Mouse (Mus musculus) forebrain, embryonic 16.5 days (tissue): ENCODE measurements around the gene Tex14. TPM values are rescaled to one million over a fixed set of nuclear protein-coding genes. Genes with fewer than 3 reads are reported as not detected.

ENCODE experiments used
- ATAC-seq: fragments of 200-750 bp; cut with Nextera tagmentation; 2 replicates; pipeline ENCODE4 v1.8.0; 2017; ENCODE audit warnings: mild to moderate bottlenecking, moderate library complexity
- H3K27ac ChIP-seq: fragments of 300-500 bp; sonication (generic); 2 replicates; pipeline ENCODE4 v1.5.1; 2014; ENCODE audit warnings: low read length, control low read depth
- H3K27me3 ChIP-seq: fragments of 300-500 bp; sonication (generic); replicated peaks from 2 replicates; pipeline ENCODE4 v1.6.1; 2014; ENCODE audit warnings: low read length; ENCODE audit not compliant: control insufficient read depth, insufficient read depth
- H3K36me3 ChIP-seq: fragments of 300-500 bp; sonication (generic); 2 replicates; pipeline ENCODE4 v1.6.1; 2014; ENCODE audit not compliant: control insufficient read depth, insufficient read depth
- H3K4me1 ChIP-seq: fragments of 300-500 bp; sonication (generic); replicated peaks from 2 replicates; pipeline ENCODE4 v1.6.1; 2014; ENCODE audit warnings: low read length; ENCODE audit not compliant: control insufficient read depth, insufficient read depth
- H3K4me2 ChIP-seq: fragments of 300-500 bp; sonication (generic); 2 replicates; pipeline ENCODE4 v1.6.1; 2014; ENCODE audit warnings: mild to moderate bottlenecking, low read length, control low read depth
- H3K4me3 ChIP-seq: fragments of 300-500 bp; sonication (generic); replicated peaks from 2 replicates; pipeline ENCODE4 v1.5.1; 2014; ENCODE audit warnings: mild to moderate bottlenecking, low read length, control low read depth
- H3K9ac ChIP-seq: fragments of 300-500 bp; sonication (generic); replicated peaks from 2 replicates; pipeline ENCODE4 v1.6.1; 2014; ENCODE audit warnings: low read depth, low read length, control low read depth
- H3K9me3 ChIP-seq: fragments of 300-500 bp; sonication (generic); 2 replicates; pipeline ENCODE4 v1.6.1; 2016; ENCODE audit warnings: low read length; ENCODE audit not compliant: control insufficient read depth
- WGBS: fragments of 180-500 bp; shearing (Covaris S2); extraction: QIAGEN DNeasy Blood & Tissue Kit; methylation state at CpG from one replicate; pipeline ENCODE4 v1.1.7; 2014; 5-methylcytosine and 5-hydroxymethylcytosine counted together
- polyA plus RNA-seq: library from polyadenylated mRNA; unstranded; fragments of >200 nt; fragmentation: Nextera tagmentation; extraction: Ambion mirVana; gene quantifications from 2 replicates; pipeline ENCODE4 v1.2.1, GENCODE M21; 2015

Tex14 gene
- polyA plus RNA-seq, 1 experiment from 2014 or later, result 0.63 TPM

DNA sequence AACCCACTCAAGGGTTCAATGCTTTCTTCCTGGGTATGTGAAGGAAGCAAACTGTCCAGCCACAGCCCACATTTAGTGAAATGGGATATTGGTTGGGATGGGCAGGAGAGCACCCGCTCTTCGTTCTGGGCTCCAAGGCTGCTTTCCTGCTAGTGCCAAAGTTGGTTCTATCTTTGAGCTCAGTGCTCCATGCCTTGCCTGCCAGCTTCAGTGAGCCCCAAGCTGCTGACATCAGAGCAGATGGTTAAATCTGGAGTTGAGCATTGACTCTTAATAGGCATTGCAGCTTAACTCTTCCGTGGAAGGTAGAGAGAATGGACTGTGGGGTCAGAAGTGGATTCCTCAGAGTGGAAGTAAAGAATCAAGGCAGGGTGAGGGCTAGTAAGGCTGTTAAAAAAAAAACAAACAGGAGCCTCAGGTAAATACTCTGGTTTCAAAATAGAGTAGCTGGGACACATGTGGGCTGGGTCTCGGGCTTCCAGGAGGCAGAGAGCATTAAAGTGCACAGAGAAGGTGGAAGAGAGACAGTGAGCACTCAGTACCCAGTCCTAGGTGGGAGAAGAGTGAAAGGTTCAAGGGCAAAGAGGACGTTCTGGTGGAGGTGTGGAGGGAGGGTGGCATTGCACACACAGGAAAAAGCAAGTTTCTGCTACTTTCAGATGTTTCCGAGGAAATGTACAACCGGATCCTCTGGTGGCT lies 163.5 kb downstream of the Tex14 start, which contains the start of gene Sept4:
Gene Sept4 (plus strand): TSS at position 649 of the 699 bp plus-strand sequence.
- Histone ChIP-seq H3K9ac (no peak within 1 kb of the TSS), H3K4me2 (no peak within 1 kb of the TSS), H3K9me3 (no peaks in the 10 kb centered on the region), H3K27me3 (no peaks in the 10 kb centered on the region), H3K36me3 (no peaks in the 10 kb centered on the region), H3K4me1 (no peaks in the 10 kb centered on the region), H3K27ac (no peak within 1 kb of the TSS), H3K4me3 (no peak within 1 kb of the TSS)
- no peak for ATAC-seq
- WGBS, result 83% methylated on average over 7 of the region's 7 CpGs

DNA sequence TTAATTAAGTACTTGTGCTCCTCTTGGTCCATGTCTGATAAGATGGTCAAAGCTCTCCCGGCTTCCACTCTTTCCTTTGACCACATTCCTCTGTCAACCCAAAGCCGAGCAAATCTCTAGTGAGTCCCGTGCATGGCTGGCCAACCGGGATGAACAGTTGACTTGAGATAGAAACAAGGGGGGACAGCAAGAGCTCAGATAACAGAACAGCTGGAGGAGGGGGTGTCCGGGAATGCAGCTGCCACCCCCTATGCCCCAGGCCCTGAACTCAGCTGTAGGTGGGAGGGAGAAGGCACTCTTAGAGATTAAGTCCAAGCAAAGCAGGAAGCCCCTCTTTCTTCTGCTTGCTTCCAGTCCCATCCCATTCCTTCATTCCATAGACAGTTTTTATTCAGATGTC lies 165.9 kb downstream of the Tex14 start:
- 62% methylated on average over 5 of the region's 5 CpGs for WGBS
- H3K9me3 ChIP-seq, result no peaks in the 10 kb centered on the region

GRCm38 (mm10) chr11:87571361-87571950 lies 166.6 kb downstream of the Tex14 start:
- Histone ChIP-seq H3K4me1 (no peaks in the 10 kb centered on the region), H3K9me3 (no peaks in the 10 kb centered on the region), H3K4me3 (no peak overlapping the region), H3K4me2 (no peak overlapping the region), H3K36me3 (no peaks in the 10 kb centered on the region), H3K9ac (no peak overlapping the region), H3K27ac (no peak overlapping the region), H3K27me3 (no peaks in the 10 kb centered on the region)
- WGBS, result 92% methylated on average over 1 of the region's 1 CpGs
- ATAC-seq, result no peak

More for the DNA sequence above, 165.9 kb downstream of the Tex14 start:
- ATAC-seq, result no peak
- H3K4me2 ChIP-seq, result no peak overlapping the region
- no peaks in the 10 kb centered on the region for H3K27me3 ChIP-seq
- H3K27ac ChIP-seq, result no peak overlapping the region
- no peaks in the 10 kb centered on the region for H3K36me3 ChIP-seq
- no peaks in the 10 kb centered on the region for H3K4me1 ChIP-seq
- H3K9ac ChIP-seq, result no peak overlapping the region
- no peak overlapping the region for H3K4me3 ChIP-seq

GRCm38 (mm10) chr11:87573751-87574150 lies 168.9 kb downstream of the Tex14 start:
- WGBS, result 84% methylated on average over 7 of the region's 7 CpGs
- Histone ChIP-seq H3K27me3 (no peaks in the 10 kb centered on the region; the same call in 1 of the 2 replicates), H3K9me3 (no peaks in the 10 kb centered on the region), H3K4me3 (no peak overlapping the region), H3K9ac (no peak overlapping the region), H3K4me1 (peaks cover 12% of the 10 kb centered on the region), H3K4me2 (no peak overlapping the region), H3K36me3 (no peaks in the 10 kb centered on the region), H3K27ac (no peak overlapping the region)
- no peak for ATAC-seq

DNA sequence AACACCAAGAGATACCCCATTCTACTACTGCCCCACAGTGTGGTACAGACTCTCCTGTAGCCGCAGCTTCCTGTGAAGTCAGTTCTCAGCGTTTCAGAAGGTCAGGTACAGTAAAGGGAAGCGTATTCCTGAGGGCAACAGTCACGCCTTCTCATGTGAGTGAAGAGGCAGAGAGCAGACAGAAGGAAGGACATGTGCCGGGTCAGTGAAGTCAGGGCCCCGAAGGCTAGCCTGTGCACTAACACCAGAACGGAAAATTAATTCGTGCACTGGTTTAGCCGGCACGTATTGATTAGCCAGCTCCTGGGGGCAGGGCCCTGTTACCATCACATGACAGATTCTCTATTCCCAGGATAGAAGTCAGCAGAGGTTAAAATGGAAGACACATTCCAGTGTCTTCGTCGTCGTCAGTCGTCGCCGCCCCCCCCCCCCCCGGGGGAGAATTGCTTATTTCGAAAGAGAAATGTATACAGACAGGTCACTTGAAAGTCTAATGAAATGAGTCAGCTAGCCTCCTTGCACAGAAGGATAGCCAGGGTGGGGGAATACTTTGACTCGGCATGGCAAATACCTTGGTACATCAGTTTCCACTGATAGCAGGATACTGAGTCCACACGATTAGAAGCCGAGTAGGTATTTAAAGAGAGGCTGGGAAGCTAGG lies 169.8 kb downstream of the Tex14 start:
- H3K4me1 ChIP-seq, result peaks cover 17% of the 10 kb centered on the region
- no peak overlapping the region for H3K9ac ChIP-seq
- H3K4me3 ChIP-seq, result no peak overlapping the region
- ATAC-seq, result no peak
- no peak overlapping the region for H3K27ac ChIP-seq
- no peaks in the 10 kb centered on the region; the same call in 1 of the 2 replicates for H3K27me3 ChIP-seq
- H3K36me3 ChIP-seq, result no peaks in the 10 kb centered on the region
- H3K4me2 ChIP-seq, result no peak overlapping the region
- 82% methylated on average over 21 of the region's 21 CpGs for WGBS
- H3K9me3 ChIP-seq, result no peaks in the 10 kb centered on the region

- no peaks in the 10 kb centered on the region for H3K9me3 ChIP-seq
- H3K27ac ChIP-seq, result no peak overlapping the region
- peak overlapping the region; percentile 63 for H3K4me3 ChIP-seq
- H3K36me3 ChIP-seq, result no peaks in the 10 kb centered on the region
- H3K9ac ChIP-seq, result peak overlapping the region; percentile 82
- ATAC-seq, result no peak
- peaks cover 17% of the 10 kb centered on the region for H3K4me1 ChIP-seq
- peak overlapping the region; percentile 97 for H3K4me2 ChIP-seq
- WGBS, result 9% methylated on average over 6 of the region's 6 CpGs
- no peaks in the 10 kb centered on the region; the same call in 1 of the 2 replicates for H3K27me3 ChIP-seq
Measured at GRCm38 (mm10) chr11:87577601-87578248, 172.9 kb downstream of the Tex14 start.

DNA sequence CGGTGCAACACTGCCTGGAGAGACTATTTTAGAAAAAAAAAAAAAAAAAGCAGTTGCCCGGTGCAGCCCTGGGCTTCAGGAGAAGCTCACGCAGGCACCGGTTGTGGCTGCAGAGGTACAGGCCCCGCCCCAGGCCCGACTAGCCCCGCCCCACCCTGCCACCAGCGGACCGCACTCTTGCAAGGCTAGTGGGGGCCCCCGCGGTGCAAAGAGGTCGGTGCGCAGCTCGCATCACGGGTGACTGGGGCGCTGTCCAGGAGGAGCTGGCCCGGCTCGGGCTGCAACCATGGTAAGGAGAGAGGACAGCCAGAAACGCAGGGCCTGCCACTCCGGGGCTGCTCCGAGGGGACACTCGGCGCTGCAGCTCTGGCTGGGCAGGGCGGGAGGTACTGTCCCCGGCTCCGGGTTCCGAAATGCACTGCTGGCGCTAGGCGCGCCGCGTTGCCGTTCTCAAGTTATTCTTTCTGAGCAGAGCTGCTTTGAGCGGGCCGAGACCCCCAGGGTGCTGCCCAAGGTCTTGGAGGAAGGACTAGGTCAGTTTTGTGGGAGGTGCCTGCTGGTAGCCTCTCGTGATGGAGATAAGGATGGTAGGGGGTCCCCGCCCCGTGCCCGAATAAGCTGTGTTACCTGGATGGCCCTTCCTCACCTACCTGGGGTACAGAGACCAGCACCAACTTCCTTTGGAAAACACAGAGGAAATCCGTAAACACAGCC lies 173.5 kb downstream of the Tex14 start:
- peak; percentile 74 for ATAC-seq
- H3K4me1 ChIP-seq, result peaks cover 17% of the 10 kb centered on the region
- H3K36me3 ChIP-seq, result no peaks in the 10 kb centered on the region
- H3K9ac ChIP-seq, result peak overlapping the region; percentile 82
- WGBS, result under 1% methylated on average over 40 of the region's 40 CpGs
- no peaks in the 10 kb centered on the region; the same call in 1 of the 2 replicates for H3K27me3 ChIP-seq
- peak overlapping the region; percentile 63 for H3K4me3 ChIP-seq
- no peaks in the 10 kb centered on the region for H3K9me3 ChIP-seq
- peak overlapping the region; percentile 97 for H3K4me2 ChIP-seq
- peak overlapping the region; percentile 6 for H3K27ac ChIP-seq

DNA sequence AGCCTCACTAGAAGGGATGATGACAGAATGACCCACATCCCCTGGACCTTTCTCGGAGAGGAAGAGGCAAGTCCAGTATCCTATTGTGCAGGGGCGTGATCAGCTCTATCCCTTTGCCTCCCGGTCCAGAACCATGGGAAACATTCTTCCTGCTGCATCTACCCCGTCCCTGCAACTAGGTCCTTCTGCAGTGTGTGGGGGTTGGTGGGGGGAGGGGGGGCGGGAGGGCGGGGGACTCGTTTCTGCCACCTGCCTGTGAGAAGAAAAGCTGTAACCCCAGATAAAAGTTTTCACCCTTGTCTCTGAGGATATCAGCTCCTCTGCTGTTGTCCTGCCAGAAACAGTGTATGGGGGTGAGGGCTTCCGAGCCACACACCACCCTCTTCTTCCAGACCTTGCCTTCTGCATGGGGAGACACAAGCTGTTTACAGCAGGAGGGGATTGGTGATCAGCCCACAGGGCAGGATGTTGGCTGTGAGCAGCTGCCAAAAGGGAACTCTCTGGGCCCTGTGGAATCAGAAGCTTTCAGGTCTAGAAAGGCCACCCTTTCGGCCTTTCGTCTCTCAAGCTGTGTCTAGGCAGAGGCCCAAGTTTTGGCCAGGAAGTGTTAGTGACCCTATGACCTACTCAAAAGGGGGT lies 174.2 kb downstream of the Tex14 start:
- Histone ChIP-seq H3K27me3 (no peaks in the 10 kb centered on the region; the same call in 1 of the 2 replicates), H3K27ac (peak overlapping the region; percentile 6; the same call in 1 of the 2 replicates), H3K9me3 (no peaks in the 10 kb centered on the region), H3K4me3 (peak overlapping the region; percentile 63), H3K9ac (peak overlapping the region; percentile 82), H3K4me2 (peak overlapping the region; percentile 97), H3K36me3 (no peaks in the 10 kb centered on the region), H3K4me1 (peaks cover 17% of the 10 kb centered on the region)
- WGBS, result 11% methylated on average over 10 of the region's 10 CpGs
- peak; percentile 38; the same call in 1 of the 2 replicates for ATAC-seq
